Mouse (Mus musculus): ENCODE results near the gene Ctnna2.

DNA sequence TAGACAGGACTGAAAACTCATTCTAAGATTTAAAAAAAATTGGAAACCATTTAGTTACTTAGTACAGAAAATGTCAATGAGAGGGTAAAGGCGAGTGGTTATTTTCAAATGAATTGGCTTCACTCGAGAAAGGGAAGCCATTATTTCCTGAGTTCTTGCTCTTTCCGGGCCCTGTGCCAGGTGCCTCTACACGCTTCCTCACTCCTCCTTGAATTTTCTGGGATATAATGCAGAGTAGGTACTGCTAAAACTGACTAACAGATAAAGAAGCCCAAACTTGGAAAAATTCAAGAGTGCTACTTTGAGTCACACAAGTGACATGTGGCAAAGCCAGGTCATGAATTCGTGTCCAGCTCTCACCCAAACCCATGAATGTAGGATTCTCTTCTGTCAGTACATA is 606.4 kb downstream of the Ctnna2 start:
- no peak for TF ChIP-seq CTCF (IDR thresholded peaks at IDR 0.05; ENCODE audit: low read depth)
- TF ChIP-seq EP300 (IDR thresholded peaks at IDR 0.05; ENCODE audit: low read depth), result no peak
